Mouse (Mus musculus): Measurements from ENCODE around the gene Olfr224. TPM values are rescaled to one million over a fixed set of nuclear protein-coding genes. Genes with fewer than 3 reads are reported as not detected.
"Not testable (repeated sequence)": the region's sequence is repeated elsewhere in the genome, so short reads cannot be mapped to it uniquely, and the experiment has no call there.

Olfr224 gene
- polyA plus RNA-seq, 1 experiment from 2014 or later: not detected

- Histone ChIP-seq H3K4me3 (replicated peaks; ENCODE audit: low read depth, low read length) (no peak within 1 kb of the TSS), H3K9me3 (ENCODE audit: control insufficient read depth, low read length) (no peaks in the 10 kb centered on the region), H3K27me3 (ENCODE audit: control insufficient read depth, insufficient read depth, low read length) (no peaks in the 10 kb centered on the region), H3K4me2 (ENCODE audit: low read length) (no peak within 1 kb of the TSS), H3K4me1 (ENCODE audit: control insufficient read depth, insufficient read depth, low read length) (no peaks in the 10 kb centered on the region), H3K27ac (replicated peaks; ENCODE audit: low read depth, low read length) (no peak within 1 kb of the TSS), H3K9ac (replicated peaks; ENCODE audit: low read length) (no peak within 1 kb of the TSS), H3K36me3 (ENCODE audit: control insufficient read depth, insufficient read depth, low read length) (no peaks in the 10 kb centered on the region)
- WGBS: 88% methylated on average over 1 of the region's 1 CpGs
- no peak for ATAC-seq (ENCODE audit: low FRiP score, low TSS enrichment)
- DNase-seq: no peak
These were observed 14.8 kb downstream of the Olfr224 start, which contains the start of gene Olfr328 for GRCm38 (mm10) chr11:58555536-58555935. TSS of gene Olfr328 (minus strand) at chr11:58555636.

- Histone ChIP-seq H3K36me3 (ENCODE audit: control insufficient read depth, insufficient read depth, low read length) (no peaks in the 10 kb centered on the region), H3K4me3 (replicated peaks; ENCODE audit: low read depth, low read length) (no peak within 1 kb of the TSS), H3K27me3 (ENCODE audit: control insufficient read depth, insufficient read depth, low read length) (no peaks in the 10 kb centered on the region), H3K9me3 (ENCODE audit: control insufficient read depth, low read length) (no peaks in the 10 kb centered on the region), H3K9ac (replicated peaks; ENCODE audit: low read length) (no peak within 1 kb of the TSS), H3K27ac (replicated peaks; ENCODE audit: low read depth, low read length) (no peak within 1 kb of the TSS), H3K4me2 (ENCODE audit: low read length) (no peak within 1 kb of the TSS), H3K4me1 (ENCODE audit: control insufficient read depth, insufficient read depth, low read length) (no peaks in the 10 kb centered on the region)
- DNase-seq: no peak
- no peak for ATAC-seq (ENCODE audit: low FRiP score, low TSS enrichment)
- 84% methylated on average over 5 of the region's 5 CpGs for WGBS
These were observed 24.0 kb downstream of the Olfr224 start, which contains the start of gene Olfr329-ps for GRCm38 (mm10) chr11:58546322-58546721. TSS of gene Olfr329-ps (minus strand) at chr11:58546422.

- not testable (repeated sequence) for H3K9ac ChIP-seq (replicated peaks; ENCODE audit: low read length); H3K27me3 ChIP-seq (ENCODE audit: control insufficient read depth, insufficient read depth, low read length); ATAC-seq (ENCODE audit: low FRiP score, low TSS enrichment); DNase-seq; H3K4me2 ChIP-seq (ENCODE audit: low read length); H3K4me3 ChIP-seq (replicated peaks; ENCODE audit: low read depth, low read length); H3K27ac ChIP-seq (replicated peaks; ENCODE audit: low read depth, low read length); H3K4me1 ChIP-seq (ENCODE audit: control insufficient read depth, insufficient read depth, low read length); H3K36me3 ChIP-seq (ENCODE audit: control insufficient read depth, insufficient read depth, low read length); H3K9me3 ChIP-seq (ENCODE audit: control insufficient read depth, low read length)
These were observed 35.6 kb downstream of the Olfr224 start, which contains the start of gene Olfr330 for GRCm38 (mm10) chr11:58534736-58535135. TSS of gene Olfr330 (minus strand) at chr11:58534836.

DNA sequence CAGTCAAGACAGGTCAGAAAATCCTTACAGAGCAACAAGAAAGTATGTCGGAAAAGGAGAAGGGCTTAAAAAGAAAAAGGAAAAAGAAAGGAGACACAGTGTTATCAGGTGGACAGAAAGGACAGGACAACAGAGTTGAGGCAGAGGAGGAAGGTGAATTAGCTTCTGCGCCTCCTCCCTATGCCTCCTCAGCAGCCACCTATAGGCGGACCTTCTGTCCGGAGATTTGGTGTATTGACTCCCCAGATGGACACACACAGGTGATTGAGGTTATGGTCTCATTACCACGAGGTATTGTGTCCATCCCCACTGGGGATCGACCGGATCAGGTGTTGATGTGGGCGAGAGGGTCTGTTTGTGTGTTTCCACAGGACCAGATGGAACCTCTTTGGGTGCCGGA, 50.6 kb downstream of the Olfr224 start:
- ATAC-seq (ENCODE audit: low FRiP score, low TSS enrichment); H3K27ac ChIP-seq (replicated peaks; ENCODE audit: low read depth, low read length); H3K4me1 ChIP-seq (ENCODE audit: control insufficient read depth, insufficient read depth, low read length); H3K27me3 ChIP-seq (ENCODE audit: control insufficient read depth, insufficient read depth, low read length); H3K4me2 ChIP-seq (ENCODE audit: low read length); H3K4me3 ChIP-seq (replicated peaks; ENCODE audit: low read depth, low read length); H3K9ac ChIP-seq (replicated peaks; ENCODE audit: low read length); DNase-seq; H3K9me3 ChIP-seq (ENCODE audit: control insufficient read depth, low read length); H3K36me3 ChIP-seq (ENCODE audit: control insufficient read depth, insufficient read depth, low read length): not testable (repeated sequence)
- 90% methylated on average over 6 of the region's 9 CpGs for WGBS

GRCm38 (mm10) chr11:58518916-58519315, 51.4 kb downstream of the Olfr224 start:
- H3K9ac ChIP-seq (replicated peaks; ENCODE audit: low read length); H3K27ac ChIP-seq (replicated peaks; ENCODE audit: low read depth, low read length); H3K4me2 ChIP-seq (ENCODE audit: low read length); H3K27me3 ChIP-seq (ENCODE audit: control insufficient read depth, insufficient read depth, low read length); H3K4me3 ChIP-seq (replicated peaks; ENCODE audit: low read depth, low read length); ATAC-seq (ENCODE audit: low FRiP score, low TSS enrichment); H3K36me3 ChIP-seq (ENCODE audit: control insufficient read depth, insufficient read depth, low read length); H3K4me1 ChIP-seq (ENCODE audit: control insufficient read depth, insufficient read depth, low read length); H3K9me3 ChIP-seq (ENCODE audit: control insufficient read depth, low read length); DNase-seq: not testable (repeated sequence)
- 94% methylated on average over 17 of the region's 18 CpGs for WGBS

Other genes starting within 250 kb of the Olfr224 start
- gene Zfp672, start 240.2 kb downstream of the Olfr224 start, polyA plus RNA-seq (2014; fragmentation: Nextera tagmentation; extraction: Ambion mirVana): 38.1 and 43.3 TPM in 2 replicates
- 39.6 and 40.7 TPM in 2 replicates for gene Sh3bp5l, start 239.8 kb downstream of the Olfr224 start, polyA plus RNA-seq (2014; fragmentation: Nextera tagmentation; extraction: Ambion mirVana)
- gene Lypd8, start 191.5 kb downstream of the Olfr224 start, polyA plus RNA-seq (2014; fragmentation: Nextera tagmentation; extraction: Ambion mirVana): not detected in 2 replicates
- not detected in 2 replicates for gene 1810065E05Rik, start 149.4 kb downstream of the Olfr224 start, polyA plus RNA-seq (2014; fragmentation: Nextera tagmentation; extraction: Ambion mirVana)
- not detected in 2 replicates for gene Gm12253, start 138.0 kb downstream of the Olfr224 start, polyA plus RNA-seq (2014; fragmentation: Nextera tagmentation; extraction: Ambion mirVana)
- gene Lypd9, start 117.6 kb downstream of the Olfr224 start, polyA plus RNA-seq (2014; fragmentation: Nextera tagmentation; extraction: Ambion mirVana): not detected in 2 replicates
- gene Olfr30, start 108.3 kb downstream of the Olfr224 start, polyA plus RNA-seq (2014; fragmentation: Nextera tagmentation; extraction: Ambion mirVana): not detected in 2 replicates
- gene Olfr332, start 78.0 kb downstream of the Olfr224 start, polyA plus RNA-seq (2014; fragmentation: Nextera tagmentation; extraction: Ambion mirVana): not detected in 2 replicates
- not detected in 2 replicates for gene Olfr331, start 68.0 kb downstream of the Olfr224 start, polyA plus RNA-seq (2014; fragmentation: Nextera tagmentation; extraction: Ambion mirVana)
- not detected in 2 replicates for gene Olfr330, start 35.7 kb downstream of the Olfr224 start, polyA plus RNA-seq (2014; fragmentation: Nextera tagmentation; extraction: Ambion mirVana)
- not detected in 2 replicates for gene Olfr329-ps, start 24.1 kb downstream of the Olfr224 start, polyA plus RNA-seq (2014; fragmentation: Nextera tagmentation; extraction: Ambion mirVana)
- gene Olfr328, start 14.9 kb downstream of the Olfr224 start, polyA plus RNA-seq (2014; fragmentation: Nextera tagmentation; extraction: Ambion mirVana): 0.12 TPM in 1 of 2 replicates, not detected in the other
- gene Olfr325, start 7.2 kb upstream of the Olfr224 start, polyA plus RNA-seq (2014; fragmentation: Nextera tagmentation; extraction: Ambion mirVana): not detected in 2 replicates
- not detected in 2 replicates for gene Olfr324, start 24.6 kb upstream of the Olfr224 start, polyA plus RNA-seq (2014; fragmentation: Nextera tagmentation; extraction: Ambion mirVana)
- not detected in 2 replicates for gene 2210407C18Rik, start 45.5 kb upstream of the Olfr224 start, polyA plus RNA-seq (2014; fragmentation: Nextera tagmentation; extraction: Ambion mirVana)
- not detected in 2 replicates for gene Olfr323, start 59.9 kb upstream of the Olfr224 start, polyA plus RNA-seq (2014; fragmentation: Nextera tagmentation; extraction: Ambion mirVana)
- gene Trim58, start 69.9 kb upstream of the Olfr224 start, polyA plus RNA-seq (2014; fragmentation: Nextera tagmentation; extraction: Ambion mirVana): 0.09 and 0.16 TPM in 2 replicates
- not detected in 2 replicates for gene Olfr322, start 88.2 kb upstream of the Olfr224 start, polyA plus RNA-seq (2014; fragmentation: Nextera tagmentation; extraction: Ambion mirVana)
- not detected in 2 replicates for gene Olfr320, start 110.5 kb upstream of the Olfr224 start, polyA plus RNA-seq (2014; fragmentation: Nextera tagmentation; extraction: Ambion mirVana)
- gene Olfr319, start 128.6 kb upstream of the Olfr224 start, polyA plus RNA-seq (2014; fragmentation: Nextera tagmentation; extraction: Ambion mirVana): not detected in 2 replicates
- not detected in 2 replicates for gene Olfr318, start 153.5 kb upstream of the Olfr224 start, polyA plus RNA-seq (2014; fragmentation: Nextera tagmentation; extraction: Ambion mirVana)
- gene Olfr317, start 168.7 kb upstream of the Olfr224 start, polyA plus RNA-seq (2014; fragmentation: Nextera tagmentation; extraction: Ambion mirVana): 0.19 and 0.25 TPM in 2 replicates
- not detected in 2 replicates for gene Olfr316, start 182.2 kb upstream of the Olfr224 start, polyA plus RNA-seq (2014; fragmentation: Nextera tagmentation; extraction: Ambion mirVana)
- gene Olfr315, start 202.6 kb upstream of the Olfr224 start, polyA plus RNA-seq (2014; fragmentation: Nextera tagmentation; extraction: Ambion mirVana): not detected in 2 replicates
- not detected in 2 replicates for gene Olfr314, start 212.4 kb upstream of the Olfr224 start, polyA plus RNA-seq (2014; fragmentation: Nextera tagmentation; extraction: Ambion mirVana)
- 6.6 and 11.4 TPM in 2 replicates for gene Fam183b, start 231.4 kb upstream of the Olfr224 start, polyA plus RNA-seq (2014; fragmentation: Nextera tagmentation; extraction: Ambion mirVana)
- gene Olfr313, start 244.4 kb upstream of the Olfr224 start, polyA plus RNA-seq (2014; fragmentation: Nextera tagmentation; extraction: Ambion mirVana): not detected in 2 replicates

Data from midbrain, embryonic 14.5 days (tissue).